Mouse (Mus musculus) CH12.LX (cell line): ENCODE measurements around the gene Slfn2. TPM values are rescaled to one million over a fixed set of nuclear protein-coding genes. Genes with fewer than 3 reads are reported as not detected.
"Not testable (repeated sequence)": the region's sequence is repeated elsewhere in the genome, so short reads cannot be mapped to it uniquely, and the experiment has no call there.

Experiments
- DNase-seq: peaks from one replicate; pipeline ENCODE4 v3.0.0-alpha.2; 2013; ENCODE audit errors: extremely low read depth
- H3K27ac ChIP-seq: 2 replicates; pipeline ENCODE4 v1.5.1; 2012; ENCODE audit warnings: low read depth, mild to moderate bottlenecking, control low read depth, moderate library complexity; ENCODE audit not compliant: insufficient read depth
- H3K27me3 ChIP-seq: replicated peaks from 2 replicates; pipeline ENCODE3; 2012; ENCODE audit warnings: inconsistent platforms
- H3K36me3 ChIP-seq, 2 experiments: replicated peaks in 1 of 2; 2 replicates each; pipeline versions ENCODE3 to v1.6.1; 2012; ENCODE audit warnings: inconsistent platforms in 1 of 2, low read length in 1 of 2, mild to moderate bottlenecking in 1 of 2, mixed read lengths in 1 of 2, moderate library complexity in 1 of 2; ENCODE audit not compliant: control insufficient read depth in 1 of 2, insufficient read depth in 1 of 2
- H3K4me1 ChIP-seq, 2 experiments: 2 replicates each; pipeline ENCODE4 v1.6.1; 2012; ENCODE audit warnings: inconsistent platforms in 1 of 2, moderate library complexity in 1 of 2; ENCODE audit not compliant: insufficient read depth in 2 of 2, control insufficient read depth in 1 of 2
- H3K4me2 ChIP-seq: 2 replicates; pipeline ENCODE4 v1.6.1; 2012; ENCODE audit warnings: low read depth, mild to moderate bottlenecking, control low read depth; ENCODE audit not compliant: poor library complexity, insufficient read depth, severe bottlenecking
- H3K4me3 ChIP-seq, 3 experiments: fragments of 150-350 bp in 1 of 3; sonication (generic) in 1 of 3; replicated peaks in 1 of 3; 2 replicates each; pipeline versions ENCODE3 to v1.5.1; 2011 to 2012; ENCODE audit warnings: low read depth in 2 of 3, low read length in 2 of 3, mild to moderate bottlenecking in 2 of 3, moderate library complexity in 2 of 3, control low read depth in 1 of 3, improper control_type of control experiment in 1 of 3, inconsistent platforms in 1 of 3, mixed read lengths in 1 of 3; ENCODE audit not compliant: poor library complexity in 1 of 3
- H3K79me2 ChIP-seq: replicated peaks from 2 replicates; pipeline ENCODE4 v1.6.1; 2012; ENCODE audit warnings: mild to moderate bottlenecking, moderate library complexity; ENCODE audit not compliant: control insufficient read depth, poor library complexity, insufficient read depth, severe bottlenecking; ENCODE audit errors: extremely low read depth
- H3K9ac ChIP-seq: 2 replicates; pipeline ENCODE4 v1.6.1; 2012; ENCODE audit warnings: low read depth, mild to moderate bottlenecking, control low read depth, moderate library complexity; ENCODE audit not compliant: insufficient read depth
- H3K9me3 ChIP-seq: replicated peaks from 2 replicates; pipeline ENCODE3; 2012; ENCODE audit warnings: low read length, inconsistent platforms, mixed read lengths
- BHLHE40 ChIP-seq: IDR thresholded peaks from 2 replicates; pipeline ENCODE4 v1.6.1; 2011; ENCODE audit warnings: mild to moderate bottlenecking, low read depth, low read length, improper control_type of control experiment
- CHD1 ChIP-seq: IDR thresholded peaks from 2 replicates; pipeline ENCODE4 v1.6.1; 2012; ENCODE audit warnings: low read depth, low read length, improper control_type of control experiment, inconsistent platforms
- E2F4 ChIP-seq: IDR thresholded peaks from 2 replicates; pipeline ENCODE4 v1.6.1; 2011; ENCODE audit warnings: low read depth, low read length, improper control_type of control experiment; ENCODE audit not compliant: insufficient replicate concordance
- EP300 ChIP-seq: IDR thresholded peaks from 2 replicates; pipeline ENCODE4 v1.6.1; 2011; ENCODE audit warnings: low read length, improper control_type of control experiment
- GABPA ChIP-seq: IDR thresholded peaks from 2 replicates; pipeline ENCODE4 v1.6.1; 2012; ENCODE audit warnings: low read depth, low read length, improper control_type of control experiment, inconsistent platforms; ENCODE audit not compliant: insufficient replicate concordance
- HCFC1 ChIP-seq: IDR thresholded peaks from 2 replicates; pipeline ENCODE4 v1.6.1; 2012; ENCODE audit warnings: low read depth, mild to moderate bottlenecking, inconsistent platforms, low read length, improper control_type of control experiment
- IRF4 ChIP-seq: IDR thresholded peaks from 2 replicates; pipeline ENCODE4 v1.6.1; 2014; ENCODE audit warnings: low read depth, mild to moderate bottlenecking, inconsistent platforms, low read length, improper control_type of control experiment
- JUN ChIP-seq: IDR thresholded peaks from 2 replicates; pipeline ENCODE4 v1.6.1; 2011; ENCODE audit warnings: low read depth, mild to moderate bottlenecking, low read length, improper control_type of control experiment, moderate library complexity; ENCODE audit not compliant: insufficient read depth
- JUND ChIP-seq: conservative IDR thresholded peaks from 2 replicates; pipeline ENCODE4 v1.6.1; 2011; ENCODE audit warnings: low read depth, low read length, improper control_type of control experiment
- MAFK ChIP-seq: IDR thresholded peaks from 2 replicates; pipeline ENCODE4 v1.6.1; 2011; ENCODE audit warnings: low read length, improper control_type of control experiment; ENCODE audit not compliant: insufficient replicate concordance
- MAX ChIP-seq: IDR thresholded peaks from 2 replicates; pipeline ENCODE4 v1.6.1; 2011; ENCODE audit warnings: low read length, improper control_type of control experiment
- MAZ ChIP-seq: IDR thresholded peaks from 2 replicates; pipeline ENCODE4 v1.6.1; 2012; ENCODE audit warnings: low read depth, mild to moderate bottlenecking, inconsistent platforms, low read length, improper control_type of control experiment, moderate library complexity
- MEF2A ChIP-seq: IDR thresholded peaks from 2 replicates; pipeline ENCODE4 v1.6.1; 2014; ENCODE audit warnings: low read depth, mild to moderate bottlenecking, inconsistent platforms, low read length, improper control_type of control experiment, borderline replicate concordance
- MXI1 ChIP-seq: IDR thresholded peaks from 2 replicates; pipeline ENCODE4 v1.6.1; 2011; ENCODE audit warnings: mild to moderate bottlenecking, low read depth, low read length, improper control_type of control experiment
- MYC ChIP-seq: IDR thresholded peaks from 2 replicates; pipeline ENCODE4 v1.6.1; 2011; ENCODE audit warnings: low read depth, mild to moderate bottlenecking, improper control_type of control experiment, low read length
- NELFE ChIP-seq: IDR thresholded peaks from 2 replicates; pipeline ENCODE4 v1.6.1; 2011; ENCODE audit warnings: low read depth, low read length, improper control_type of control experiment
- NRF1 ChIP-seq: IDR thresholded peaks from 2 replicates; pipeline ENCODE4 v1.6.1; 2014; ENCODE audit warnings: low read depth, mild to moderate bottlenecking, inconsistent platforms, low read length, improper control_type of control experiment, moderate library complexity
- POLR2A ChIP-seq: IDR thresholded peaks from 2 replicates; pipeline ENCODE4 v1.6.1; 2011; ENCODE audit warnings: low read depth, mild to moderate bottlenecking, improper control_type of control experiment, low read length
- POLR2AphosphoS2 ChIP-seq: IDR thresholded peaks from 2 replicates; pipeline ENCODE4 v1.6.1; 2011; ENCODE audit warnings: low read depth, low read length, improper control_type of control experiment
- RAD21 ChIP-seq: IDR thresholded peaks from 2 replicates; pipeline ENCODE4 v1.6.1; 2011; ENCODE audit warnings: low read depth, mild to moderate bottlenecking, low read length, improper control_type of control experiment, moderate library complexity
- RCOR1 ChIP-seq: conservative IDR thresholded peaks from 2 replicates; pipeline ENCODE4 v1.6.1; 2012; ENCODE audit warnings: low read depth, mild to moderate bottlenecking, inconsistent platforms, low read length, improper control_type of control experiment
- SIN3A ChIP-seq: IDR thresholded peaks from 2 replicates; pipeline ENCODE4 v1.6.1; 2012; ENCODE audit warnings: low read length, improper control_type of control experiment, inconsistent platforms
- SMC3 ChIP-seq: IDR thresholded peaks from 2 replicates; pipeline ENCODE4 v1.6.1; 2011; ENCODE audit warnings: low read depth, low read length, improper control_type of control experiment
- TBP ChIP-seq: conservative IDR thresholded peaks from 2 replicates; pipeline ENCODE4 v1.6.1; 2011; ENCODE audit warnings: low read depth, low read length, improper control_type of control experiment
- TCF12 ChIP-seq: IDR thresholded peaks from 2 replicates; pipeline ENCODE4 v1.6.1; 2014; ENCODE audit warnings: low read depth, mild to moderate bottlenecking, inconsistent platforms, low read length, improper control_type of control experiment
- USF1 ChIP-seq: IDR thresholded peaks from 2 replicates; pipeline ENCODE4 v1.6.1; 2014; ENCODE audit warnings: low read depth, mild to moderate bottlenecking, inconsistent platforms, low read length, improper control_type of control experiment
- USF2 ChIP-seq: conservative IDR thresholded peaks from 2 replicates; pipeline ENCODE4 v1.6.1; 2011; ENCODE audit warnings: low read depth, low read length, improper control_type of control experiment
- ZC3H11A ChIP-seq: IDR thresholded peaks from 2 replicates; pipeline ENCODE4 v1.6.1; 2012; ENCODE audit warnings: low read depth, mild to moderate bottlenecking, inconsistent platforms, low read length, improper control_type of control experiment
- ZKSCAN1 ChIP-seq: IDR thresholded peaks from 2 replicates; pipeline ENCODE4 v1.6.1; 2012; ENCODE audit warnings: low read depth, inconsistent platforms, low read length, improper control_type of control experiment, borderline replicate concordance
- ZMIZ1 ChIP-seq: IDR thresholded peaks from 2 replicates; pipeline ENCODE4 v1.6.1; 2012; ENCODE audit warnings: low read depth, mild to moderate bottlenecking, inconsistent platforms, low read length, improper control_type of control experiment
- ZNF384 ChIP-seq: IDR thresholded peaks from 2 replicates; pipeline ENCODE4 v1.6.1; 2012; ENCODE audit warnings: low read depth, low read length, improper control_type of control experiment, inconsistent platforms
- dilution Hi-C: fragments of 300-500 bp; cut with MboI; formaldehyde crosslinking; loops from 2 replicates; pipeline ENCODE4 v1.14.3; 2020; ENCODE audit warnings: low sequenced_read_pairs; ENCODE audit not compliant: extremely low pct_unique_long_range_greater_than_20kb, extremely low pct_ligation_motif_present
- in situ Hi-C: fragments of 300-500 bp; cut with MboI; formaldehyde crosslinking; loops from 3 replicates; pipeline ENCODE4 v1.14.3; 2019; ENCODE audit warnings: low sequenced_read_pairs, low pct_ligation_motif_present, low pct_unique_long_range_greater_than_20kb, mixed read lengths
- polyA plus RNA-seq: library from polyadenylated mRNA; unstranded; fragments of >175 nt; gene quantifications from 2 replicates; pipeline ENCODE4 v1.2.1, GENCODE M21; 2012; ENCODE audit warnings: low read depth; ENCODE audit not compliant: insufficient read length
- total RNA-seq, 2 experiments: library from RNA; depleted of rRNA; stranded (reverse); fragments of 300-350 nt in 1 of 2; fragments of >200 nt in 1 of 2; gene quantifications; 2 replicates each; pipeline ENCODE4 v1.2.3; 2012 to 2014

Gene Slfn2
- total and polyA plus RNA-seq, 3 experiments = 112 to 241 (median 209) TPM

DNA sequence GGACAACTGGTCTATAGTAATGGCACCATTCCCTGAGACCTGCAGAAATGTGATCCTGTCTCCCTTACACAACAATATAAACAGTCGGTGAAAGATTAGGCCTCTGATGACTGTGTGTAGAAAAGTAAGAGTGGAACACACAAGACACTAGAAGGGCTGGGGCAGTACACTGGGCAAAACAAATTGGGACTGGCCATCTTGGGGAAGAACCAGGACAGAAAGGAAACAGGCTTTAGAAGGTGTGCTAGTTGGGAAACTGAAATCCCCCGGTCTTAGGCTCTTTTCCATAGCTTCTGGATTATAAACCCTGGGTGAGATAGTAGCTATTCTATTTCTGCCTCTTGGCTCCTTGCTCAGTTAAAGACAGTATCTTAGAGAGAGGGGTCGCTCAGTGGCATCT, 26.2 kb upstream of the Slfn2 start:
- Histone ChIP-seq H3K4me2 (peak overlapping the region; percentile 69), H3K9me3 (peaks cover 22% of the 10 kb centered on the region), H3K36me3 (peaks cover 25 to 39% of the 10 kb centered on the region in 2 experiments), H3K9ac (peak overlapping the region; percentile 43), H3K4me1 (peaks cover 6 to 32% of the 10 kb centered on the region in 2 experiments; a peak in 3 of 4 replicates), H3K4me3 (peak overlapping the region in 1 of 3 experiments; percentile 32), H3K27ac (peak overlapping the region; percentile 55)
- H3K79me2 ChIP-seq, DNase-seq, H3K27me3 ChIP-seq, dilution Hi-C loops: not testable (repeated sequence)
- in situ Hi-C loops = loop anchor here (10.0 kb wide), 1 partner anchor 176 kb away; no protein-coding TSS in a partner anchor
- TF ChIP-seq NELFE (0 out of 2 replicates have a peak, but pooled peaks have one; percentile 32), CHD1 (peak; percentile 52), MXI1 (peak; percentile 50; the same call in 1 of the 2 replicates)

DNA sequence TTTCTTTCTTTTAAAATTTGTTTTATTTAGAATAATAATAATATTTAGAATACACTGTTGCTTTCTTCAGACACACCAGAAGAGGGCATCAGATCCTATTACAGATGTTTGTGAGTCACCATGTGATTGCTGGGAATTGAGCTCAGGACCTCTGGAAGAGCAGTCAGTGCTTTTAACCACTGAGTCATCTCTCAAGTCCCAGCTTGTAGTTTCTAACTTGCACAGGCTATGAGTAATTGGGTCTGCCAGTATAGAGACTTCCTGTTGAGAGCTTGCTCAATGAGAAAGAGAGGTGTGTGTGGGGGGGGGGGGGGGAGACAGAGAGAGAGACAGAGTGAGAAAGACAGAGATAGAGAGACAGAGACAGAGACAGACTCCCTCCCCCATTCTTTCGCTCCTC, 25.8 kb upstream of the Slfn2 start:
- peak overlapping the region; percentile 70 for H3K27ac ChIP-seq
- in situ Hi-C loops = loop anchor here (10.0 kb wide), 1 partner anchor 176 kb away; no protein-coding TSS in a partner anchor
- peak; percentile 93 for DNase-seq
- peaks cover 4% of the 10 kb centered on the region; the same call in 1 of the 2 replicates for H3K79me2 ChIP-seq
- peaks cover 22% of the 10 kb centered on the region for H3K9me3 ChIP-seq
- dilution Hi-C loops = no loop called here
- H3K36me3 ChIP-seq = peaks cover 22 to 34% of the 10 kb centered on the region in 2 experiments
- no peaks in the 10 kb centered on the region for H3K27me3 ChIP-seq
- H3K4me1 ChIP-seq = peaks cover 6 to 35% of the 10 kb centered on the region in 2 experiments; a peak in 3 of 4 replicates
- peak overlapping the region; percentile 72 for H3K4me2 ChIP-seq
- peak overlapping the region; percentile 97 for H3K9ac ChIP-seq
- H3K4me3 ChIP-seq = peak overlapping the region; percentile 36 to 69 (median 67)
- TF ChIP-seq IRF4 = peak; percentile 95
- TF ChIP-seq EP300 = peak; percentile 90
- no peak for TF ChIP-seq POLR2AphosphoS2
- TF ChIP-seq MAZ = peak; percentile 80; the same call in 1 of the 2 replicates
- TF ChIP-seq BHLHE40 = peak; percentile 73
- TF ChIP-seq MAX = peak; percentile 73
- TF ChIP-seq ZMIZ1 = no peak
- no peak for TF ChIP-seq E2F4
- peak; percentile 56; the same call in 1 of the 2 replicates for TF ChIP-seq SIN3A
- TF ChIP-seq POLR2A = 0 out of 2 replicates have a peak, but pooled peaks have one; percentile 8
- TF ChIP-seq USF1 = peak; percentile 41
- TF ChIP-seq ZKSCAN1 = no peak
- peak; percentile 83 for TF ChIP-seq MEF2A
- peak; percentile 92 for TF ChIP-seq MYC
- TF ChIP-seq TCF12 = peak; percentile 82
- TF ChIP-seq NELFE = no peak
- peak; percentile 89 for TF ChIP-seq CHD1
- TF ChIP-seq JUND = peak; percentile 91
- no peak; the same call in 1 of the 2 replicates for TF ChIP-seq ZNF384
- TF ChIP-seq GABPA = no peak
- peak; percentile 16; the same call in 1 of the 2 replicates for TF ChIP-seq MAFK
- peak; percentile 86 for TF ChIP-seq RCOR1
- no peak for TF ChIP-seq NRF1
- peak; percentile 28 for TF ChIP-seq RAD21
- TF ChIP-seq SMC3 = peak; percentile 29
- TF ChIP-seq USF2 = no peak
- peak; percentile 70 for TF ChIP-seq TBP
- no peak; the same call in 1 of the 2 replicates for TF ChIP-seq ZC3H11A
- peak; percentile 87 for TF ChIP-seq JUN
- TF ChIP-seq MXI1 = no peak
- TF ChIP-seq HCFC1 = peak; percentile 42; the same call in 1 of the 2 replicates
